Mouse (Mus musculus) intestine, postnatal 0 days (tissue): ENCODE data around the gene Ndst2. TPM values are rescaled to one million over a fixed set of nuclear protein-coding genes. Genes with fewer than 3 reads are reported as not detected.
A peak's percentile ranks its signal among the peaks of the same experiment; 100 is the strongest.
"Not testable (repeated sequence)": the region's sequence is repeated elsewhere in the genome, so short reads cannot be mapped to it uniquely, and the experiment has no call there.

Source experiments
- ATAC-seq: fragments of 200-750 bp; cut with Nextera tagmentation; 2 replicates; pipeline ENCODE4 v1.8.0; 2017; ENCODE audit warnings: mild to moderate bottlenecking, moderate TSS enrichment, moderate library complexity
- H3K27ac ChIP-seq: fragments of 300-500 bp; sonication (generic); 2 replicates; pipeline ENCODE4 v1.5.1; 2014; ENCODE audit warnings: mild to moderate bottlenecking, low read depth, low read length, moderate library complexity
- H3K27me3 ChIP-seq: fragments of 300-500 bp; sonication (generic); replicated peaks from 2 replicates; pipeline ENCODE4 v1.6.1; 2014; ENCODE audit warnings: low read length, mixed read lengths; ENCODE audit not compliant: control insufficient read depth, insufficient read depth
- H3K36me3 ChIP-seq: fragments of 300-500 bp; sonication (generic); 2 replicates; pipeline ENCODE4 v1.6.1; 2014; ENCODE audit warnings: mild to moderate bottlenecking, moderate library complexity; ENCODE audit not compliant: control insufficient read depth, insufficient read depth
- H3K4me1 ChIP-seq: fragments of 300-500 bp; sonication (generic); replicated peaks from 2 replicates; pipeline ENCODE4 v1.6.1; 2014; ENCODE audit warnings: antibody characterized with exemption, low read length, mixed read lengths; ENCODE audit not compliant: control insufficient read depth, insufficient read depth
- H3K4me2 ChIP-seq: fragments of 300-500 bp; sonication (generic); replicated peaks from 2 replicates; pipeline ENCODE4 v1.6.1; 2014; ENCODE audit warnings: low read depth, mild to moderate bottlenecking, moderate library complexity
- H3K4me3 ChIP-seq: fragments of 300-500 bp; sonication (generic); 2 replicates; pipeline ENCODE4 v1.5.1; 2014; ENCODE audit warnings: low read depth, low read length
- H3K9ac ChIP-seq: fragments of 300-500 bp; sonication (generic); 2 replicates; pipeline ENCODE4 v1.6.1; 2014; ENCODE audit warnings: mild to moderate bottlenecking, low read depth, low read length
- H3K9me3 ChIP-seq: fragments of 300-500 bp; sonication (generic); 2 replicates; pipeline ENCODE4 v1.6.1; 2016; ENCODE audit warnings: mixed run types; ENCODE audit not compliant: control insufficient read depth
- CTCF ChIP-seq: sonication (generic); IDR thresholded peaks from 2 replicates; pipeline ENCODE4 v1.5.1; 2016; ENCODE audit warnings: low read depth, mild to moderate bottlenecking, control low read depth, antibody characterized with exemption, moderate library complexity
- WGBS: fragments of 180-500 bp; shearing (Covaris S2); extraction: QIAGEN DNeasy Blood & Tissue Kit; methylation state at CpG from one replicate; pipeline ENCODE4 v1.1.7; 2014; 5-methylcytosine and 5-hydroxymethylcytosine counted together
- polyA plus RNA-seq: library from polyadenylated mRNA; unstranded; fragments of >200 nt; fragmentation: Nextera tagmentation; extraction: Ambion mirVana; gene quantifications from 2 replicates; pipeline ENCODE4 v1.2.1, GENCODE M21; 2015

Ndst2 gene
- polyA plus RNA-seq, 1 experiment from 2014 or later, result 9.8 TPM

DNA sequence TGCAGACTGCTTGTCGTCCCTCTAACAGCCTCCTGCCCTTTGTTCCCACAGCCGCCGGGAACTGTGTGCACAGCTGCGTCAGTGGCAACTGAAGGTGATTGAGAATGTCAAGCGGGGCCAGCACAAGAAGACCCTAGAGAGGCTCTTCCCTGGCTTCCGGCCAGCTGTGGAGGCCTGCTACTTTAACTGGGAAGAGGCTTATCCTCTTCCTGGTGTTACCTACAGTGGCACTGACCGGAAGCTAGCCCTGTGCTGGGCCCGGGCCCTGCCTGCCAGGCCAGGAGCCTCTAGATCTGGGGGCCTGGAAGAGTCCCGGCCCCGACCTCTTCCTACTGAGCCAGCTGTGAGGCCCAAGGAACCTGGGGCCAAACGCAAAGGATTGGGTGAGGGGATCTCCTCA is 20.5 kb downstream of the Ndst2 start:
- no peak overlapping the region for H3K4me3 ChIP-seq
- H3K4me2 ChIP-seq, result peak overlapping the region; percentile 27; the same call in 1 of the 2 replicates
- H3K9ac ChIP-seq, result peak overlapping the region; percentile 37; the same call in 1 of the 2 replicates
- H3K27ac ChIP-seq, result peak overlapping the region; percentile 82
- no peaks in the 10 kb centered on the region for H3K27me3 ChIP-seq
- H3K4me1 ChIP-seq, result no peaks in the 10 kb centered on the region
- ATAC-seq, result peak; percentile 74
- H3K36me3 ChIP-seq, result peaks cover 78% of the 10 kb centered on the region
- no peaks in the 10 kb centered on the region for H3K9me3 ChIP-seq
- no peak for TF ChIP-seq CTCF
- WGBS, result 34% methylated on average over 11 of the region's 11 CpGs

DNA sequence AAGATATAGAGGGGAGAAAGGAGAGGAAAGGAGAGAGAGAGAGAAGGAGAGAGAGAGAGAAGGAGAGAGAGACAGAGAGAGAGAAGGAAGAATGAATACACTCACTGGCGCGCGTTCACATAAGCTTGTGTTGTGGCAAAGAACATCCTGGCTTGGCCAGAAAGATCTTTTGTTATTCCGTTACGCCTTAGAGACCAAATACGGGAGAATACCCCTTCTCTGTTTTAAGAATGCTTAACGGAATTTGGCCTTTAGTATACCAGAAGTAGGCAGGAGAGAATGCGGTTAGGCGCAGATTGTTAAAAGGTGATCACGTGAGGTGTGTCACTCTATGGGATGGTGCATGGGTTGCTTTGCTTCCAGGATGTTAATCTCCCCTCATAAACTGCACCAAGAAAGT is 26.1 kb downstream of the Ndst2 start:
- 5% methylated on average over 10 of the region's 10 CpGs for WGBS
- H3K36me3 ChIP-seq, result peaks cover 25% of the 10 kb centered on the region
- peak overlapping the region; percentile 91 for H3K4me3 ChIP-seq
- H3K27ac ChIP-seq, result peak overlapping the region; percentile 91; the same call in 1 of the 2 replicates
- TF ChIP-seq CTCF, result no peak
- peak overlapping the region; percentile 89 for H3K4me2 ChIP-seq
- peak overlapping the region; percentile 95 for H3K9ac ChIP-seq
- peaks cover 7% of the 10 kb centered on the region; the same call in 1 of the 2 replicates for H3K4me1 ChIP-seq
- no peaks in the 10 kb centered on the region for H3K27me3 ChIP-seq
- ATAC-seq, result no peak
- no peaks in the 10 kb centered on the region for H3K9me3 ChIP-seq

DNA sequence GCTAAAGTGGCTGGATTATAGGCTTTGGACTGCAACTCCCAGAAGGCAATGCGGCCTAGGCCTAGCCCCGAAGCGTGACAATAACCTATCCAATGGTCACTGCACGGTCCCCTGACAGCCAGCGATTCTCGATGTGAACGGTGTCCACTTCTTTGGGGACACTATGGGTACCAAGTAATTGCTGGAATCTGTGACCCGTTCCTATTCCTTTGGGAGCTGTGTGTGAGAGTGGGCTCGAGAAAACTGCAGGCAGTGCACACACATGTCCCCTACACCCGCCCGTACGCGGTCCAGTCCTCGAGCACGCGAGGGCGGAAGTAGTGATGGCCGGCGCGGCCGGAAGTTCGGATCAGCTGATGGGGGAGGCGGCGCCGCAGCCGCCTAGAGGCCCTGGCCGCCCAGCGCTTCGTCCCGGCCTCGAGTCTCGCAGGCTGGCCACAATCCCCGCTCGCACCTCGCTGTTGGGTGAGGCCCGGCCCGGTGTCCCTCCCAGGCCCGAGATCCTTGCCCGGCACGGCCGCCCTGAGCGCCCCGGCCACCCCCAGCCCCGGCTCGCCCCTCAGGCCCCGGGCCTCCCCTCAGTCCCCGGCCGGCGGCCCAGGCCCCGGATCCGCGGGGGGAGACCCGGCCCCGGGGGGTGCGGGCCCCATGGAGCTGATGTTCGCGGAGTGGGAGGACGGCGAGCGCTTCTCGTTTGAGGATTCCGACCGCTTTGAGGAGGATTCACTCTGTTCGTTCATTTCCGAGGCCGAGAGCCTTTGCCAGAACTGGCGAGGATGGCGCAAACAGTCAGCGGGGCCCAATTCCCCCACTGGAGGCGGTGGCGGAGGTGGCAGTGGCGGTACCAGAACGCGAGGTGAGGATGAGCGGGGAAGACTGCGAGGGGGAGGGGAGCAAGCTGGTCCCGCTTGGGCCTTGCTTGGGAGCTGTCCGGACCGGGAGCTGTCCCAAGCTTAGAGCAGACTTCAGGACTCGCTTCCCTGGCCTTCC is 26.9 kb downstream of the Ndst2 start, which contains the start of gene Zswim8:
Zswim8 (plus strand) TSS at position 352 of the 990 bp plus-strand sequence.
- Histone ChIP-seq H3K27me3 (no peaks in the 10 kb centered on the region), H3K9me3 (no peaks in the 10 kb centered on the region), H3K4me1 (peaks cover 7% of the 10 kb centered on the region; the same call in 1 of the 2 replicates), H3K4me2 (peak within 1 kb of the TSS; percentile 89), H3K36me3 (peaks cover 17% of the 10 kb centered on the region), H3K27ac (peak within 1 kb of the TSS; percentile 91), H3K9ac (peak within 1 kb of the TSS; percentile 95), H3K4me3 (peak within 1 kb of the TSS; percentile 91)
- peak; percentile 27 for TF ChIP-seq CTCF
- WGBS, result under 1% methylated on average over 80 of the region's 80 CpGs
- ATAC-seq, result peak; percentile 87

DNA sequence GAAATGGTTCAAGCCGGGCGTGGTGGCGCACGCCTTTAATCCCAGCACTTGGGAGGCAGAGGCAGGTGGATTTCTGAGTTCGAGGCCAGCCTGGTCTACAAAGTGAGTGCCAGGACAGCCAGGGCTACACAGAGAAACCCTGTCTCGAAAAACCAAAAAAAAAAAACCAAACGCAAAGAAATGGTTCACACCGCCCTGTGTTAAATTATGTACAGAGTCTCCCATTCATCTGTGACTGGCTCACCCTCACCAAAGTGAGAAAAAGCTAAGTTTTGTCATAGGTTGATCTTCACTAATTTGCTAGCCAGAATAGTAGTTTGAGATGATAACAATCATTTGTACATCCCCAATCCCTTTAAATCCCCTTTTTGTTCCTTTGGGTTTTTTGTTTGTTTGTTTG is 30.9 kb downstream of the Ndst2 start:
- 12% methylated on average over 8 of the region's 8 CpGs for WGBS
- Histone ChIP-seq H3K9ac (peak overlapping the region; percentile 82), H3K4me3 (peak overlapping the region; percentile 72), H3K27ac (peak overlapping the region; percentile 91; the same call in 1 of the 2 replicates), H3K4me2 (peak overlapping the region; percentile 71)
- not testable (repeated sequence) for H3K27me3 ChIP-seq, ATAC-seq, H3K36me3 ChIP-seq, H3K9me3 ChIP-seq, H3K4me1 ChIP-seq

DNA sequence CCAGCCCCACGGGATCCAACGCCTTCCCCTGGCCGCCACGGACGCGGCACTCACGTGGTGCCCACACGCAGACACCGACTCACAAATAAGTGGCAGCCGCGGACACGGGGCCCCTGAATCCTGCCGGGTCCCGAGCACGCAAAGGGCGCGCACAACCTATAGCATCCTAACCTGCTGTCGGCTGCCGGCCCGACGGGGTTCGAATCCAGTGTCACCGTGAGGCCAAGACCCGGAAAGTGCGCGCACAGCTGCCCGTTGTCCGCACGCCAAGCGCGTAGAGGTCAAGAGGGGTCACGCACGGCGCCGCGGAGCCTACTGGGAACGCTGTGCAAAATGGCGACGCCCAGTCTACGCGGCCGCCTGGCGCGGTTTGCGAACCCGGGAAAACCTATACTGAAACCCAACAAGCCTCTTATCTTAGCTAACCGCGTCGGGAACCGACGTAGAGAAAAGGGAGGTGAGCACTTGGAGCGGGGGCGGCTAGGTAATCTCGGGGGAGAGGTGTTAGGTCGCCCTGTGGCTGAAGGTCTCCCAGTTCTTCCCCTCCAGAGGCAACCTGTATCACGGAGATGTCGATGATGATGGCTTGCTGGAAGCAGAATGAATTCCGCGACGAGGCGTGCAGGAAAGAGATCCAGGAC is 31.5 kb downstream of the Ndst2 start, which contains the start of gene Chchd1:
Chchd1 (plus strand) TSS at position 266 of the 641 bp plus-strand sequence.
- ATAC-seq, result peak; percentile 73
- peak within 1 kb of the TSS; percentile 72 for H3K4me3 ChIP-seq
- H3K9me3 ChIP-seq, result no peaks in the 10 kb centered on the region
- peaks cover 2% of the 10 kb centered on the region; the same call in 1 of the 2 replicates for H3K4me1 ChIP-seq
- peak within 1 kb of the TSS; percentile 82 for H3K9ac ChIP-seq
- TF ChIP-seq CTCF, result no peak
- peak within 1 kb of the TSS; percentile 91 for H3K27ac ChIP-seq
- H3K4me2 ChIP-seq, result peak within 1 kb of the TSS; percentile 71
- WGBS, result 0% methylated on average over 61 of the region's 61 CpGs
- H3K36me3 ChIP-seq, result no peaks in the 10 kb centered on the region; the same call in 1 of the 2 replicates
- no peaks in the 10 kb centered on the region for H3K27me3 ChIP-seq
